Mouse (Mus musculus) heart, postnatal 4 days (tissue): ENCODE data around the gene Tpp1. TPM values are rescaled to one million over a fixed set of nuclear protein-coding genes. Genes with fewer than 3 reads are reported as not detected.

Experiments
- DNase-seq: peaks from one replicate; pipeline ENCODE4 v3.0.0; 2021
- total RNA-seq, 2 experiments: library from RNA; stranded (reverse); gene quantifications; 2 replicates each; pipeline ENCODE4 v1.2.3; 2021

Gene Tpp1
- total RNA-seq: 10 to 100 TPM; 40.5 to 42.2 TPM

DNA sequence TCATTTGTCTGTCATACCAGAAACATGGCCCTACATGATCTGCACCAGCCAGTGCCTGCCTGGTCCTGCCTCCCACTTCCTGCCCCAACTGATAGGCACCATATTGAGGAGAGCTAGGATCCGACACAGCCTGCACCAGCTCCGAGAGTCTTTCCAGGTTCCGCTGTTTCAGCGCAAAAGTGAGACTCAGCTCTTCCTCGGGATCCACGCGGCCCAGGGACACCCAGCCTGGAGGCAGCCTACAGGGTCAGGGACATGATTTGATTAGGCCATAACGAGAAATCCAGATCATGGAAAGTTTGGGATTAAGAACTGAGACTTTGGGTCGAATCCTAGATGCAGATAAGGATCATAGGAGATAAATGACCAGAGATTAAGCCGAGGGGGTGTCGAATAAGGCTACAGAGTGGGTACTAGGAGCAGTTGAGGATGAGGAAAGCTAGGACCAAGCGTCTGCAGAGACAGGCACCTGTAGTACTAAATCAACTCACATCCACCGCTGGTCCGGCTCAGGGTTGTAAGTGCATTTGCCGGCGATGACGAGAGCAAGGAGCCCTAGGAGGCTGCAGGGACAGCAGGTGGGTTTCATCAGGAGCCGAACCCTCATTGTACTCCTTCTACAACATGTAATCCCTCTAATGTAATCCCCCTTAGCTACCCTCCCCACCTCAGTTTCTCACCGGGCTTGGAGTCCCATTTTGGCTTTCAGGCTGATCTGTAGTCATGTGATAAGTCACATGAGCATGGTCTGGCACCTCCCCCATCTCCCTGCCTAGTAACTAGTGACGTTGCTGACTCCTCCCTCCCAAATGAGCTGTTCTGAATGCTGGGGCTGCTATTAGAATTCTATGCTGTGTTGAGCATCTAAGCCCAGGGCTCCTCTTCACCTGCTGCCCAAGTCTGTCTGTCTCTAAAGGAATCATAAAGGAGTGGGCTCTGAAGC is at the start of gene Tpp1:
Gene Tpp1, minus strand, starts transcription at position 745 of the 943 bp plus-strand sequence.
- peak; percentile 93 for DNase-seq

DNA sequence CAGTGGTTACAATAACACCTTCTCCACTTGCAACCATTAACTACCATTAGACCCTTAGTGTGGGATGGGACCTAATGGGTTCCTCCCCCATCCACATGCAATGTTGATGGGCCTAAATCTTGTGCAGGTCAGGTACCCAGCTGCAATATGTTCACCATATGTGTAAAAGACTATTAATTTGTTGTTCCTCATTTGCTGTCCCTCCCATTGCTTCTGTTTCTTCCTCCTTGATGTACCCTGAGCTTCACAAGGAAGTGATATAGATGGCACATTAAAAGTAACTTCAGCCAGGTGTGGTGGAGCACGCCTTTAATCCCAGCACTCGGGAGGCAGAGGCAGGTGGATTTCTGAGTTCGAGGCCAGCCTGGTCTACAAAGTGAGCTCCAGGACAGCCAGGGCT is 44.9 kb upstream of the Tpp1 start:
- no peak for DNase-seq

DNA sequence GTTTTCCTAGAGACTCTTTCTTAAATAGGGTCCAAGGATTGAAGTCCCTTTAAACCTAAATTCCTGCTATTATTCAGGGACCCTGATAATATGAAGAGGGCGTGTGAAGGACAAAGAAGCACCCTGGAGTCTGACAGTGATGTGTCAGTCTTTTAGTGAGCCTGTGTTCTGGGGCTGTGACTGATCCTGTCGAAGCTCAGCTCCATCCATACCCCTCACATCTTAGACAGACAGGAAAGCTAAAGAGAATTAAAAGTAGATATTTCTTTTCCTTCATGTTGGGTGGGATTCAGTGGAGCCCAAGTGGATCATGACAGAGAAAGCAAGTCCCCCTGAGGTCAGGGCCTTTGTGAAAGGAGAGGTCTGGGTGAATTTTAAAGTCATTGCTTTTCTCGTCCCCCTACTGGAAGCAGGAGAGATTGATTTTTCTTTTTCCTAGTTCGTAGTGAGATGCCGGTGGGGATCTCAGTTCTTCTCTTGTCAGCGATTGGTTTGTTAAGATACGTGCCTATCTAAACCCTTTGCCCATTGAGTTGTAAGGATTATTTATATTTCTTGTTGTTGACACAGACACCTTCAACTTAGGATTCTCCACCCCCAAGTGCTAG is 43.8 kb upstream of the Tpp1 start:
- DNase-seq: no peak

GRCm38 (mm10) chr7:105793701-105794100 is 41.7 kb upstream of the Tpp1 start:
- DNase-seq: peak; percentile 41

DNA sequence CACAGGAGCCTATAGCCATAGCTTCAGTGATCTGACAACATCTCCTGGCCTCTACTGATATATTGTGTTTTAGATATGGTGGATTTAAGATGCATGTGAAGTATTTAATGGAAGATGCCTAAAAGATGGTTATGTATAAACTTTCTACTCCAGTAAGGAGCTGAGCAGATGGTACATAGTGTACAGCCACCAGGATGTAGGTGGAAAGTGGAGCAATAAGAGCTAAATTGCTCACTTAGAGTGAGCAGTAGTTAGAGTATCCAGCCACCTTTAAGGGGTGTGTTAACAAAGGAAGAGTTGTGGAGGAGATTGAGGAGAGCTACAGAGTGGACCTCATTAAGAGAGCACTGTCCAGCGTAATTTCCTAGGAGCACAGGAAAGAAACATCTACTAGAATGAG is 39.1 kb upstream of the Tpp1 start:
- DNase-seq: no peak

- peak; percentile 51 for DNase-seq
These were observed 35.5 kb upstream of the Tpp1 start, which contains the start of gene Dchs1 for GRCm38 (mm10) chr7:105787285-105788140. Gene Dchs1 (minus strand): TSS chr7:105787654.

DNA sequence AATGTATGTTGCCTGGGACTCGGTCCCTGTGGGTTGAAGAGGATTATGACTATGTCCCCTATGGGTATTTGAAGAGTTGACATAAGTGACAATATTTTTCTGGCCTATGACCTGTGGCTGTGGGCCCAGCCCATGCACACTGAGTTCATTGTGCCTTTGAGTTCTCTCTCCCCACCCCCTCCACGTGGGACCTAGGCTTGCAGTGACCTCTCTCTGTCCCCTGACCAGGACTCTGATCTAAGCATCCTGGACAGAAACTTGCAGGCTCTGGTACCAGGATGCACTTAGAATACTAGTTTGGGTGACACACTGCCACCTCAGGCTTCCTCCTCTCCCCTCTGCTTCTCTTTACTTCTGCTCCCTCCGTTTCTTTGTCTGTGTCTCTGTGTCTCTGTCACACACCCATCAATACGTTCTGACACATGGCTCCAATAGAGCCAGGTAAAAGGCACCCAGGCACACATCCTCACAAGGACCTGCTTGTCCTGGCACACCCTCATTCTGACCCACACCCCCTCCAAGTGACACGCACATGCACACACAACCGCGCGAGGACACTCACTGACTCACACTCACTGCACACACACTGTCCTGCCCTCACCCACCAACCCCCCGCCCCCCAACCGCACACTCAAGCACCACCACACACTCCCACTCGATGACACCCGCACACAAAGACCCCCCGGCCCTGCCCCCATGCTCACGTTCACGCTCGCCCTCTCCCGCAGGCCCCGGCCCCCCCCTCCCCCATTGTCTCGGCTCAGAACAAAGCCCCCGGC is 34.7 kb upstream of the Tpp1 start:
- no peak for DNase-seq

- no peak for DNase-seq
These were observed 32.5 kb upstream of the Tpp1 start for GRCm38 (mm10) chr7:105784556-105784955.

DNA sequence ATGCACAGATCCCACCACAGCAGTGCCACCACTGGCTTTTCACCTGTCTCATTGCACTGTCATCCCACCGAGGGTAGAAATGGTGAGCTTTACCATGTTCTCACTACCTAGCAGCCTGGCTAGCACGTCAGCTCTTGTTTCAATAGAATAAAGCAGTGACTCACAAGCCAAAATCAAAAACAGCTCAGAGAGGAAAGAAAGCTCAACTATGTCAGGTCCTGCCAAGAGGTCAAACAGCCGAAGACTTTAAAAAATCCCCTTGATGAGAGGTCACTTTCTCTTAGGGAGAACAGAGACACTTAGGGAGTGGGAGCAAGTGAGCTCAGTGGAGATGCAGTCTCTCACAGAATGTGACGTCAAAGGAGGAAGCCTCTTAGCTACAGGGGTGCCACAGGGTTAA is 31.8 kb upstream of the Tpp1 start:
- no peak for DNase-seq

GRCm38 (mm10) chr7:105778553-105779265 is 26.7 kb upstream of the Tpp1 start:
- peak; percentile 65 for DNase-seq

GRCm38 (mm10) chr7:105777797-105778552 is 25.9 kb upstream of the Tpp1 start:
- peak; percentile 73 for DNase-seq

GRCm38 (mm10) chr7:105777316-105777715 is 25.3 kb upstream of the Tpp1 start:
- no peak for DNase-seq

DNA sequence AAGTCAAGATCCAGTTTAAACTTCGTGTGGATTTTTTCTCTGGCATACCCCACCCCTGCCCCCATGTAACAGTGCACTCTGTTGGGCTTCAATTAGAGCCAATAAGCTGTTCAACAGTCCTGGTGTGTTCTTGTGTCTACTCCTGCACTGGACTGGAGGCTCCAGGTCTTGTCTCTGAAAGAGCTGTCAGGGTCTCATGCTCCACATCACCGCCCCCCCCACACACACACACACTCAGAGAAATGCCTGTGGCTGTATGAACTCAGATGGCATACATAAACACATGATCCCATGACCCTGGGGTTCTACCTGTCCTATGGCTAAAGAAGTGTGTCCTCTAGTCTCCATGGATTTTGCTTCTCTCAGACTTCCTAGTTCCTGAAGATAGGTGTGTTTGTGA is 24.0 kb upstream of the Tpp1 start:
- DNase-seq: no peak

- no peak for DNase-seq
These were observed 22.6 kb upstream of the Tpp1 start for GRCm38 (mm10) chr7:105774661-105775060.

GRCm38 (mm10) chr7:105773041-105773440 is 21.0 kb upstream of the Tpp1 start:
- DNase-seq: no peak

DNA sequence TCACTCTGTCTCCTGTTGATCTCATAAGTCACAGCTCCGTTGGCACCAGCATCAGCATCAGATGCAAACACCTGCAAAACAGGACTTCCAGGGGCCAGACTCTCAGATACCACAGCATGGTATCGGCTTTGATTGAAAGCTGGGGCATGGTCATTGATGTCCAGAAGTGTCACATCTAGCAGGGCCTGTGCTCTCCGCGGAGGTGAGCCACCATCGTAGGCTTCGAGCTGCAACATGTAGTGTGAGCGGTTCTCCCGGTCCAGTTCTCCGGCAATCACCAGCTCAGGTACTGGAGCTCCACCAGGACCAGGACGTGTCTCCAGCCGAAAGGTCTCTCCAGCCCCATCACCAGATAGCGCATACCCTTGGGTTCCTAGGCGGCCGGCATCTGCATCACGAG is 20.3 kb upstream of the Tpp1 start:
- DNase-seq: no peak

GRCm38 (mm10) chr7:105769959-105770358 is 17.9 kb upstream of the Tpp1 start:
- no peak for DNase-seq

DNA sequence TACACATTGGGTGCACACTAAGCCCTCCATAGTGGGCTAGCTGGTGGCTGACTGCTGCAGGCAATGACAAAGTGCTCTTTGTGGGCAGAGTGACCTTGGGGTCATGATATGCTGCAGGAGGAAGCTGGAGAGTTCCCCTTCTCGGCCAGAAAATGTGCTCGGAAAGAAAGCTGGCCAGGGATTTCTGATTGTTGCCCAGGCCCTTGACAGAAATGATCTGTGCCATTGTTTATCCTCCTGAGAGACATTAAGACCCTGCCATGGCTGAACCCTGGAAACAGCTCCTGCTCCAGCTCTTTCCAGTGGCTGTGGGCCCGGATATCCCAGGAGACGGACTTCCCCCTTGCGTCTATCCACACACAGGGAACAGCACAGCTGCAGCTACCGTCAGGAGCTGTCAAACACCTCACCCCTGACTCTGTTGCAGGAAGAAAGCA is 15.7 kb upstream of the Tpp1 start:
- no peak for DNase-seq

DNA sequence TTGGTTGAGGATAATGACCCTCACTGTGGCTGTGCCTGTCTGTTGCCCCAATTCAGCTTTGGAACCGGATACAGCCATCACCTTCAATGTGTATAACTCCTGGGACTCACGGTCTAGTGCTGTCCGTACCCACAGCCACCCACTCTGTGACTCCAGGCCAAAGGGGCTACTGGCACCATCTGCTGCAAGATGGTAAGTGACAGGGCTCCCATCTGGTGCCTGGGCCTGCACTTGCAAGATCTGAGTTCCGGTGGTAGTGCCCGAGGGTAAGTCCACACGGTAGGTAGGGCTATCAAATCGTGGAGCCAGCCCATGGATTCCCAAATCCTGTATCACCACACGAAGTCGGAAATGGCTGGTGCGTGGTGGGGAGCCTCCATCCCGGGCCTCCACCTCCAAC is 12.3 kb upstream of the Tpp1 start:
- DNase-seq: no peak

DNA sequence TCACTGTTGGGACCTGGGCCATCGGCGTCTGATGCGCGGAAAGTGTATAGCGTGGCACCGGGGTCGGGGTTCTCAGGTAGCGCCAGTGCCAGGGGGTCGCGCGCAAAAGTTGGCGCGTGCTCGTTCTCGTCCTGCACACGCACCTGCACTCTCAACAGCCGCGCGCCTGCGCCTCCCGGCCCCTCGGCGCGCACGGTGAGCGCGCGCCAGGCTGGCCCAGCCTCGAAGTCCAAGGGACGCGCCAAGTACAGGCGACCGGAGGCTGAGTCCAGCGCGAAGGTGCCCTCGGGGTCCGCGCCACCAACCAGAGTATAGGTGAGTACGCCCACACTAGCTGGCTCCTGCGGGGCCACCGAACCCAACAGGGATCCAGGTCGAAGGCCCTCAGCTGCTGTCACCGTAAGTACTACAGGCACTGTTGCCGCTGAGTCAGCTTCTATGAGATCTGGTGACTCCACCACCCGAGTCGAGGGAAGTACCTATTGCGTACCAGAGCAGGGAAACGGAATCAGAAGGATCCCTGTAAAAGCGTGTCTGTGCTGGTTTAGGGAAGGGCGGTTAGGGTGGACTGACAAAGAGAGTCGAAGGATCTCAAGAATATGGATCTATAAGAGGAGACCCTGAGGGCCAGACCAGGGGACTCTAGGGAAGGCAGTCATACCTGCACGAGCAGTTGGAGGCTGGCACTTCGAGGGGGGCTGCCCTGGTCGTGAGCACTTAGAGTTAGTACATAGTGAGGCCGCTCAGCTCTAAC is 10.7 kb upstream of the Tpp1 start:
- DNase-seq: no peak
